Mouse (Mus musculus): ENCODE measurements around the gene Ppara. TPM values are rescaled to one million over a fixed set of nuclear protein-coding genes. Genes with fewer than 3 reads are reported as not detected.

Ppara gene
- total and polyA plus RNA-seq, 2 experiments from 2014 or later, result 11.6 to 33.4 TPM

DNA sequence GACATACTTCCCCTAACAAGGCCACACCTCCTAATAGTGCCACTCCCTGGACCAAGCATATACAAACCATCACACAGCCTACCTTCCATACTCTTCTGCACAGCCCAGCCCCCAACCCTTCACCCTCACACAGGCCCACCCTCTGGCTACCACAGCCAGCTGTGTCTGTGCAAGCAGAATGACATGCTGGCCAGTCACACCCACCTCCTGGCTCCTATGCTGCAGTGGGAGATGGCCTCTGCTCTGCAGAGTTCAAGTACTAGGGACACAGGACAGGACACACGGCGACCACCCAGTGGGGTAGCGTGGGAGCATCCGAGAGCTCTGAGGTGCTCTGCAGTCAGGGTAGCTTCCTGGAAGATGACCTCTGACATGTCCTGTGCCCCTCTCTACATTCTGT lies 25.9 kb upstream of the Ppara start:
- Histone ChIP-seq H3K9ac (replicated peaks; ENCODE audit: low read depth, low read length) (no peak overlapping the region), H3K4me3 (ENCODE audit: low read depth, low read length) (no peak overlapping the region), H3K36me3 (replicated peaks; ENCODE audit: control insufficient read depth, insufficient read depth, low read length) (peaks cover 36% of the 10 kb centered on the region), H3K27ac (ENCODE audit: low read depth) (peak overlapping the region; percentile 67; the same call in 1 of the 2 replicates), H3K9me3 (replicated peaks; ENCODE audit: control insufficient read depth, low read length) (no peaks in the 10 kb centered on the region), H3K27me3 (ENCODE audit: control insufficient read depth, insufficient read depth, low read length) (no peaks in the 10 kb centered on the region), H3K4me2 (ENCODE audit: low read depth, low read length) (no peak overlapping the region), H3K4me1 (ENCODE audit: control insufficient read depth, insufficient read depth) (peaks cover 10% of the 10 kb centered on the region)
- WGBS, result 80% methylated on average over 4 of the region's 4 CpGs
- DNase-seq (ENCODE audit: low spot score) (no peak), ATAC-seq (ENCODE audit: insufficient read depth, low read depth) (0 out of 2 replicates have a peak, but pooled peaks have one; percentile 2)
- no peak for TF ChIP-seq CTCF (IDR thresholded peaks at IDR 0.05; ENCODE audit: low read depth)
- TF ChIP-seq EP300 (IDR thresholded peaks at IDR 0.05; ENCODE audit: low read depth), result no peak

DNA sequence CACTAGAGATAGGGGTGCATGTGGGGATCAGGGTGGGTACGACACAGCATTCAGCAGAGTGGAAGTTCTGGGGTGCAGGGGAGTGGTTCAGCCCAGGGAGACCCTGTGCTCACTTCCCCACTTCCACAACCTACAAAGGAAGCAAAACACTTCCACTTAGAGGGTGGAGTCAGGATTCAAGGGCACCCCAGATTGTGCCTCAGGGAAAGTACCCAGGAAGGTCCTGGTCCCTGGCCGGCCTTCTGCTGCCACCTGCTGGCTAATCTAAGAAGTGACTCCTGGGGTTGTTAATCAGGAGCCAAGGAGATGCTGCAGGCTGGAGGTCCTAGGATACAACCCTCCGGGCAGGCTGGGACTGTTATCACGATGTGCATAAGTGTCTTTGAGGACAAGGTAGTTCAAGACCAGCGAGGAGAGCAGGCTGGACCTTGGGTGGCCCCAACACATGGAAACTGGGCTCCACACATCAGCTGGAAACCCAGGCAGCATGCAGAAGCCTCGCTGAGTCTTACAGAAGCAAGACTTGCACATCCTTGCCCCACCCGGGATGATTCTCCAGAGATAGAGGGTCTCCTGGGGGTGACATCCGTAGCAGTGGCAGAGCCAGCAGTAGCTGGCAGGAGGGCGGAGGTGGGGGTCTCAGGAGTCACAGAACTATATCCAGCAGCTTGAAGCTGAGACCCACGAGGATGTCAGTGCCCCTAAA lies 25.4 kb upstream of the Ppara start:
- Histone ChIP-seq H3K4me2 (ENCODE audit: low read depth, low read length) (no peak overlapping the region), H3K4me3 (ENCODE audit: low read depth, low read length) (no peak overlapping the region), H3K9me3 (replicated peaks; ENCODE audit: control insufficient read depth, low read length) (no peaks in the 10 kb centered on the region), H3K27ac (ENCODE audit: low read depth) (peak overlapping the region; percentile 67), H3K4me1 (ENCODE audit: control insufficient read depth, insufficient read depth) (peaks cover 10% of the 10 kb centered on the region), H3K36me3 (replicated peaks; ENCODE audit: control insufficient read depth, insufficient read depth, low read length) (peaks cover 30% of the 10 kb centered on the region), H3K27me3 (ENCODE audit: control insufficient read depth, insufficient read depth, low read length) (no peaks in the 10 kb centered on the region), H3K9ac (replicated peaks; ENCODE audit: low read depth, low read length) (no peak overlapping the region)
- peak; percentile 96 for TF ChIP-seq CTCF (IDR thresholded peaks at IDR 0.05; ENCODE audit: low read depth)
- TF ChIP-seq EP300 (IDR thresholded peaks at IDR 0.05; ENCODE audit: low read depth), result no peak; the same call in 1 of the 2 replicates
- 32% methylated on average over 10 of the region's 10 CpGs for WGBS
- ATAC-seq (ENCODE audit: insufficient read depth, low read depth) (peak; percentile 36), DNase-seq (ENCODE audit: low spot score) (peak; percentile 91)

DNA sequence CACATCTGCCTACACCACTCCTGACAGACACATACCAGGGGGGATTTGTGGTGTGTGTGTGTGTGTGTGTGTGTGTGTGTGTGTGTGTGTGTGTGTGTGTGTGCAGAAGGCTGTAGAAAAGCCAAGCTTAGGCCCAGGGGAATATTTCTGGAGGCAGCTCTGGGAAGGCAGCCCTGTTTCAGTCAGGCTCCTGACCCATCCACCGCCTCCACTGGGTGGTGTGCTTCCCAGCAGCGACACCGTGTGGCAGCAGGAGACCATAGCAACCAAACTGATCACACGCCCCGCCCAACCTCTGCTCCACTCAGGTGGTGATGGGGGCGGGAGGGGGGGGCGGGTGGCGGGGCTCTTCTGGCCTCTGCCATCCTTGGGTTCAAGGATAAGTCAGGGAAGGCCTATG lies 24.6 kb upstream of the Ppara start:
- no peaks in the 10 kb centered on the region for H3K27me3 ChIP-seq (ENCODE audit: control insufficient read depth, insufficient read depth, low read length)
- no peak for TF ChIP-seq EP300 (IDR thresholded peaks at IDR 0.05; ENCODE audit: low read depth)
- peak; percentile 92 for TF ChIP-seq CTCF (IDR thresholded peaks at IDR 0.05; ENCODE audit: low read depth)
- H3K9ac ChIP-seq (replicated peaks; ENCODE audit: low read depth, low read length), result no peak overlapping the region
- ATAC-seq (ENCODE audit: insufficient read depth, low read depth) (peak; percentile 53), DNase-seq (ENCODE audit: low spot score) (peak; percentile 76)
- H3K4me2 ChIP-seq (ENCODE audit: low read depth, low read length), result no peak overlapping the region
- no peaks in the 10 kb centered on the region for H3K9me3 ChIP-seq (replicated peaks; ENCODE audit: control insufficient read depth, low read length)
- peaks cover 10% of the 10 kb centered on the region for H3K4me1 ChIP-seq (ENCODE audit: control insufficient read depth, insufficient read depth)
- 0% methylated on average over 5 of the region's 8 CpGs for WGBS
- no peak overlapping the region for H3K4me3 ChIP-seq (ENCODE audit: low read depth, low read length)
- H3K36me3 ChIP-seq (replicated peaks; ENCODE audit: control insufficient read depth, insufficient read depth, low read length), result peaks cover 22% of the 10 kb centered on the region
- peak overlapping the region; percentile 44; the same call in 1 of the 2 replicates for H3K27ac ChIP-seq (ENCODE audit: low read depth)

DNA sequence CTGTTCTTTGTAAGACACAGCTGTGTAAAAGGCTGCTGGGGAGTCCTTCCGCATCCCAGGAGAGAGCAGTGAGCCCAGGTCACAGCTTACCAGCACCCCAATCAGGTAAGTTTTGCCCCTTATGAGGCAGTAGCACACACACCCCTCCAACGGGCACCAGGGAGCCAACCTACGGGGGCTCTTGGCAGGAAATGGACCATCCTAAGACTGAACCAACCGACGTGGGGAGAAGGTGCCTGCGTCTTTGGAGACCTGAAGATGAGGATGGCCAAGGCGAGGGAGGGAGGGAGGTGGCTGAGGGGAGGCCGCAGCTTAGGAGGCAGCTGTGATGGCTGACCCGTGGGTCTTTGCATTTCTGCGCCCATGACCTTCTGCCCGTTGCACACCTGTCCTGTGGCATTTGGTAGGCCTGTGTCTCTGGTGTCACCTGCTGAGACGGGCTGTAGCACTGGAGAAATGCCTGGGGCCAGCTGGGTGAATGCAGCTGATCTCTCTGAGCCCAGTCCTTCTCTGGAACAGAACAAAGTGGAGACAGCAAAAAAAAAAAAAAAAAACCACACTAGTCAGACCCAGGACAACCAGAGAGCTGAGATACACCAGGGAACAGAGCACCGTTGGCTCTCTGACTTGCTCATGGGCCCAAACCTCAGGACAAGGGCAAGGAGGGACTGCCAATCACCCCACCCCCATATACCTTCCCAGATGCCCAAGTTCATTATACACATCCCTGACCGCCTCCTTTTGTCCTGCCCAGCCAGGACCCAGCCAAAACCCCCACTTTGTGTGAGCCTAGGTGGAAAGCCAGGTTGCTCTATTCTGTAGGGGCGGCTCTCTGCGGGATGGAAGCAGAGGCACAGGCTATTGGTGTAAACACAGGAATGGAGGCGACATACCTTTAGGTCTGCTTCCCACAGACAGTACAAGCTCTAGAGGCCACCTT lies 23.9 kb upstream of the Ppara start:
- TF ChIP-seq CTCF (IDR thresholded peaks at IDR 0.05; ENCODE audit: low read depth) (no peak), EP300 (IDR thresholded peaks at IDR 0.05; ENCODE audit: low read depth) (no peak)
- Histone ChIP-seq H3K9ac (replicated peaks; ENCODE audit: low read depth, low read length) (no peak overlapping the region), H3K27me3 (ENCODE audit: control insufficient read depth, insufficient read depth, low read length) (no peaks in the 10 kb centered on the region), H3K4me2 (ENCODE audit: low read depth, low read length) (no peak overlapping the region), H3K4me3 (ENCODE audit: low read depth, low read length) (no peak overlapping the region), H3K4me1 (ENCODE audit: control insufficient read depth, insufficient read depth) (peaks cover 10% of the 10 kb centered on the region), H3K36me3 (replicated peaks; ENCODE audit: control insufficient read depth, insufficient read depth, low read length) (peaks cover 15% of the 10 kb centered on the region), H3K9me3 (replicated peaks; ENCODE audit: control insufficient read depth, low read length) (no peaks in the 10 kb centered on the region), H3K27ac (ENCODE audit: low read depth) (no peak overlapping the region)
- WGBS, result 74% methylated on average over 17 of the region's 17 CpGs
- no peak for DNase-seq (ENCODE audit: low spot score)
- ATAC-seq (ENCODE audit: insufficient read depth, low read depth), result no peak

DNA sequence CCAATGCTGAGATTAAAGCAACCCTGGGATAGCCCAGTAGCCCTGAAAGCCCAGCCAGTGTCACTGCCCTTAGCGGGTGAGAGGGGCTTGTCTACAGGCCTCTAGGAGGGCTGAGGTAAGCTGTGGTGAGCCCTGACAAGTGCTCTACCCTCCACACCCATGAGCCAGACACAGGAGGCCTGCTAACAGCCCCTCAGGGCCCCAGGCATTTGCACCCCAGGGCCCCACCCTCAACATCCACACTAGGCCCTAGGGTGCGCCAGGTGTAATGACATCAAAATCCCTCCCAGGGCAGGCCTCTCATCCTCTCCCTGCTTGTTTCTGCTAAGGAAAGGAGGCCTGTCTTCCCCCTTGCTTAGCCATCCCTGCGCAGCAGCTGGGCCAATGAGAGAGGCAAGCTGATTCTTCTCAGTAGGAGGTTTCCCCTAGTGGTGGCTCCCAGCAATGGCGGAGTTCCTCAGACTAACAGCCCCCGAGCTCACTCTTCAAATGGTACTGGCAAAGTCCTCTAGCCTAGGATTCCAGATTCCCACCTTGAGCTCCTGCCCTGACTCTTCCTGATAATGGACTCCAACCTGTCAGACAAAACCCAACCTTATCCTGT lies 22.1 kb upstream of the Ppara start:
- WGBS, result 45% methylated on average over 5 of the region's 5 CpGs
- DNase-seq (ENCODE audit: low spot score) (peak; percentile 76), ATAC-seq (ENCODE audit: insufficient read depth, low read depth) (no peak)
- Histone ChIP-seq H3K36me3 (replicated peaks; ENCODE audit: control insufficient read depth, insufficient read depth, low read length) (no peaks in the 10 kb centered on the region), H3K9ac (replicated peaks; ENCODE audit: low read depth, low read length) (no peak overlapping the region), H3K27me3 (ENCODE audit: control insufficient read depth, insufficient read depth, low read length) (no peaks in the 10 kb centered on the region), H3K4me2 (ENCODE audit: low read depth, low read length) (no peak overlapping the region), H3K9me3 (replicated peaks; ENCODE audit: control insufficient read depth, low read length) (no peaks in the 10 kb centered on the region), H3K4me1 (ENCODE audit: control insufficient read depth, insufficient read depth) (peaks cover 10% of the 10 kb centered on the region), H3K4me3 (ENCODE audit: low read depth, low read length) (no peak overlapping the region), H3K27ac (ENCODE audit: low read depth) (no peak overlapping the region)
- TF ChIP-seq EP300 (IDR thresholded peaks at IDR 0.05; ENCODE audit: low read depth) (no peak), CTCF (IDR thresholded peaks at IDR 0.05; ENCODE audit: low read depth) (peak; percentile 58)

Data from heart, postnatal 0 days (tissue).